Mouse (Mus musculus): ENCODE data around the gene Spag5.

DNA sequence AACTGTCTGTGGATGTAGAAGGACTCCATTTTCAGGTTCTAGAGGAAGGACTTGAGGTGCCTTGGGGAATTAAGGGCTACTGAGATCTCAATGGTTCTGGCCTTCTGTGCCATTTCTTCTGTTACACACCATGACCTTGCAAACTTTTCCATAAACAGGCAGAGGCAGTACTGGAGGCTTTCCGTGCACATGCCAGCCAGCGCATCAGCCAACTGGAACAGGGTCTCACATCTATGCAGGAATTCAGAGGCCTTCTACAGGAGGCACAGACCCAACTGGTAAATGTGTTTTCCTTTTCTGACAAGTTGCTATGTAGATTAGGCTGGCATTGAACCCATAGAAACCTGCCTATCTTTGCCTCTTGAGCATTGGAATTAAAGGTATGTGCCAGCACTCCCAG lies 12.3 kb downstream of the Spag5 start:
- TF ChIP-seq CTCF (conservative IDR thresholded peaks at IDR 0.05; ENCODE audit: low read length) (no peak), POU5F1 (IDR thresholded peaks at IDR 0.05; ENCODE audit: borderline replicate concordance, low read length) (no peak), NANOG (IDR thresholded peaks at IDR 0.05; ENCODE audit: borderline replicate concordance, low read length) (no peak)

Data from E14TG2a.4 (cell line).